Mouse (Mus musculus) ovary, postnatal 36 days (tissue): Measurements from ENCODE around the gene Ski.

Source experiments
- DNase-seq: peaks from one replicate; pipeline ENCODE4 v3.0.0; 2022; ENCODE audit warnings: low spot score, mixed read lengths

The Ski gene

DNA sequence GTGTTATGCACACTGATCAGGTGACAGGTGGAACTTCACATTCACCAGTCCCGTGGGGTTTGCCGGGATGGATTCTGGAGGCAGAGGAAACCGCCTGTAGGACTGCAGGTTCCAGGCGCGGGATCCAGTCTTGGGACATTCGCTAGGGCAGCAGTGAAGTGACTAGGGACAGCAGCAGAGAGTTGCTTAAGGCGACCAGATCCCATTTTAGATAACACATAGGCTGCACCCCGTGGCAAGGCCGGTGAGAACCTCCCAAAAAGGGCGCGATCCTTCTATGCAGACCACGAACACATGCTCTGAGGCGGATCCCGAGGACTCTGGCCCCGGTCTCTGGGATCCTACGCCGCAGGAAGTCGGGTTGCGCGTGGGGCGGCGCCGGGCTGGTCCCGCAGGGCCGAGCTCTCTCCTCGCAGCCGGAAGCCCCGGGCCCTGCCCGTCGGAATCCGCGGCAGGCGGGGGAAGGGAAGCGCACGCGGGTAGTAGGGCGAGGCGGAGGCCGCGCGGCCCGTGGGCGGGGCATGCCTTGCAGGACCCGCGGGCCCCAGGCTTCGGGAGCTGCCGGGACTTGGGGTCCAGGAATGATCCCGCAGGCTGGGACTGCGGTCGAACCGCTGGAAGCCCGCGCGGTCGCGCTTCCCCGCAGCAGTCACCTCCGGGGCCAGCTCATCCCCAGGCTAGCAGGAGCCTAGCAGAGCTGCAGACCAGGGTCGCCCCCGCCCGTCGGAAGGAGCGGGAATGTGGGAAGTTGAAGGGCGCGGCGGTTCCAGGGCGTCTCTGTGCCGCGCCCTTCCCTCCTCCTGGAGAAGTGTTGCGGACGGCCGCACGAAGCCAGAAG is 71.9 kb downstream of the Ski start:
- DNase-seq = peak; percentile 89

DNA sequence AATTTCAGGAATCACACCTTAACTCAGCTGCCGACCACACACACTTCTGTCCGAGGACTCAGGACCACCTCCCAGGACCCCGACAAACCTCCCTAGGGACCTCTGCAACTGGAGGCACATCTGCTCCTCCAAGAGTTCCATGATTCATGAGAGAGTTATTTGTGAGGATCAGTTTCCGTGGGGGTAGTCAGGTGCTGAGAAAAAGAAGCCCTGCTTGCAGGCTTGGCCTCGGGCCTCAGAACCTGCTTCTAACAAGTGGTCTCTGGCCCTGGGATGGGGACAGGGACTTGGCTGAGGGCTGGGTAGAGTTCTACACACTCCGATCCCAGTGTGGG is 72.5 kb downstream of the Ski start:
- no peak for DNase-seq

DNA sequence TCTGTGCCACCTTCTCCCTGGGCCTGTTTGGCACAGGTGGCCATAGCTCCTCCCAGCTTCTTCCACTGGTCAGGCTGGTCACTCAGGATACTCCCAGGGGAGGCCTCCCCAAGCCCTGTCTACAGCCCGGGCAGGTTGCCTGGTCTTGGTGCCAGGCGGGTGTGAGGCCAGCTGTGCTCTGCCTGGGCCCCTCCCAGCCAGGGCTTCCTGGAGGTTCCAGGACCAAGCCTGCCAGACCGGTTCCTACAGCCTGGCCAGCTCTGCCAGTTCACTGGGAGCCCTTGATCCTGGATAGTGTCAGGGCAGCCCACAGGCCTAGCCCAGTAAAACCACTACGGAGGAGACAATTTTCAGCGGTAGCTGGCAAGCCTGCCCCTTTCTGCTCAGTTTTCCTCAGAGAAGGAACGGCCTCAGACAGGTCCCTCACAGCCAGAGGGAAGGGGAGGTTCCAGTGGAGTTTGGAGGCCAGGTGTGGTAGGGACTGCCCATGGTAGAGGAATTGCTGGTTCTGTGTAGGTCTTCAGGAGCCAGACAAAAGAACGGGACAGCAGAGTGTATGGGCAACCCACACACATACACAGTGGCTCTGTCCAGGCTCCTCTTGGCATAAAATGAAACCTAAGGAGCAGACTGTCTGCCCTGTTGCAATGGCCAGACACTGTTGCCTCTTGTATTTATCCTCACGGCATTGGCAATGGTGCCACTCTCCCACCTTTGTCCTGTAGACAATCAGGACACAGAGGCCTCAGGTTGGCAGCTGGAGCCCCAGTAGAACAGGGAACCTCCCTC is 73.3 kb downstream of the Ski start:
- peak; percentile 79 for DNase-seq

DNA sequence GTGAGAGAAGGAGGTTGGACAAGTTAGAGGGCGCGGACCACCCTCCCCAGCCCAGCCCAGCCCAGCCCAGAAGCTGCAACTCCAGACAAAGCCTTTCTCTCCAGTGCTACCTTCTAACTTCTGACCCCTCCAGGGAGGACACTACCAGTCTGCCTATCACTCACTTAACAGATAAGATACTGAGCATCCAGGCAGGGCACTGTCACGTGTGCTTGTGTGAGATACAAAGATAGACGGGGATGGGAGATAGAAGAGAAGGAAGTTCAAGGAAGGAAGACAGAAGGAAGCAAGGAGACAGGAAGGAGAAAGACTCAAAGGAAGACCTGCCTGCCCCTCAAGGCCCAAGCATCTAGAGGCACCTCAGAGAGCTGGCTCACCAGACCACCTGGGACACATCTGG is 73.9 kb downstream of the Ski start:
- DNase-seq = no peak

DNA sequence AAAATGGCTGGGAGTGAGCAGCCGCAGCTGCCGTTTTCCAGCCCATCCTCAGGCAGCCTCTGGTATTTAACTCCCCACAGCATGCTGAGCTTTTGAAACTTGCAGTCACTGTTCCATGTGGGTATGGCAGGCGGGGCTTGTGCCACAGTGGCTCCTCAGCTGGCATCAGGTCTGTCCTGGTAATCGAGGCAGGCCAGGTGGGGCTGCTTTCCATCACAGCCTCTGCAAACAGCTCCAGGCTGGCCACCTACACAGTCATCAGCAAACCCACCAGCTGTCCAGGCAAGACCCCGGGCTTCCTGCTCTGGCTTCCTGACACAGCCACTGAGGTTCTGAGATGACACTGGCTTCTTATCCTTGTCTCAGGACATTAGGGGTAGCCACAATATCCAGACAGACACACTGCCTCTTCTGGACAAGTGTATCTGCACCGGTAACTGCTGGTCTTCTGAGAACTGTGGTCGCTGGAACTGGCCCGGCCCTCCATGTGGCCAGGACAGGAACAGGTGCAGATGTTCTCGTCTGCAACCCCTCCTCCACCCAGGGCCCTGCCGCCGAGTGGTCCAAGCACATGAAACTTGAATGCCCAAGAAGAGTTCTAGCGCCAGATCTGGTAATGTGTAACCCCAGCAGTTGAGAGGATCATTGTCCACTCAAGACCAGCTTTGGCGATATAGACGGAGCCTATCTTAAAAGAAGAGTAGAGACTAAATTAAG is 76.1 kb downstream of the Ski start:
- DNase-seq = no peak

DNA sequence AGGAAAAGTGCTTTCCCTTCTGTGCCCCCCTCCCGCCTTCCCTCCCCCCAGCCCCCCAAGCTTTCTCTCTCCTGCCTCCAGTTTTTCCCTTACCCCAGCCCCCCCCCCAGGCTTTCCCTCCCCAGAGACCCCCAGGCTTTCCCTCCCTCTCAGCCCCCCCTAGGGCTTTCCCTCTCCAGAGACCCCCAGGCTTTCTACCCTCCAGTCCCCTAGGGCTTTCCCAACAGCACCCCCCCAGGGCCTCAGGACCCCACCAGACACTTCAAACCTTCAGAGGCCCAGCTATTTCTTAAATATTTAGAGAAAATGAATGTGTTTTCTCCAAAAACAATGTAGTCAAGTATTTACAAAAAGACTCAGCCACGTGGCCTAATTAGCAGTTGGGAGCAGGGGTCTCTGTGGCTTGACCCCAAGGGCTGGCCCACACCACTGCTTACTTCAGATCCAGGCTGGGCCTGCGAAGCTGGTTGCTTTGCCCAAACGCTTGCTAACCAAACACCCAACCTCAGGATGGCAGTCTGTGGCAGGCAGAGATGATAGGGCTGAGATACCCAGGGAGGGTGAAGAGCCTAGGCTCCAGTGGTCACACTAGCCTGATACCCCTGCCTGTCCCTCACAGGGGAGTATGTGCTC is 77.7 kb downstream of the Ski start:
- DNase-seq = no peak

DNA sequence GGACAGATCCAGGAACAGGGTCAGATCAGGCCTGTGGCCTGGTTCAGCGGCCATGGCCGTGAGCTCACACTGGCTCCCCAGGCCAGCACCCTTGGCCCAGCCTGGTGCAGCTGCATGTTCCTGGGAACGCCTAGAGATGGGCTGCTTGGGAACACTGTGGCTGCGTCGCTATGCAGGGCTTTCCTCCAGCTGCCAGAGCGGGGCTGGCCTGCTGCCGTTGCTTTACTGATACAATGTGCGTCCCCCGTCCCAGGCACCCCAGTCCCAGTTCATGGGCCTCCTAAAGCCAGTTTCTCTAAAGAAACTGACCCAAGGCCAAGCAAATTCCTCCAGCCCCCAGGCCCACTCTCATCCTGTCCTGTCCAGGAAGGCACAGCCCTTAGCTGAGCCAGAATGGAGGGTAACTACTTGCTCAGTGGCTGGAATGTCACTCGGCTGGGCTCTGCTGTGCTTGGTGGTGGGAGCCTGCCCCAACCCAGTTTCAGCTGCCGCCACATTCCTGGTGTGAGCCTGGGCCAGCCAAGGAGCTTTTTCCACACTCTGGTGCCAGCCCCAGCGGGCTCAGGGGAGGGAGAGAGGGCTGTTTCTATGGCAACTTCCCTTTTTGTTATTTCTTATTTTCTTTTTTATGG is 78.4 kb downstream of the Ski start:
- DNase-seq = peak; percentile 62

DNA sequence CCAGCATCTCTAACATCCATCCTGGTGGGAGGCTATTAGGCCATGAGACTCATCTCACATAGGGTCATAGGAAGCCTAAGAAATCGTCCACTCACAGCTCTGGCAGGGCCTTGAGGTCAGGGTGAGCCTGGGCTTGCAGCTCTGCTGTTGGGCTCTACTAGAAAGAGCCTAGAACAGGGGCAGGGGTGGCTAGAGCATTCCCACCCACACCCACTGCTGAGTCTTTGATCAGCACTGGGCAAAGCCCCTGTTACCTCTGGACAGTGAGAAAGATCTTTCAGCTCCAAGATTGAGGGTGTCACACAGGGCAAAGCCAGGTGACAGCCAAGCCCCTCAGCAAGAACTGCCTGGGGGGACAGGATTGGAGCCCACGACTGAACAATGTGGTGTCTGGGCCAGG is 79.0 kb downstream of the Ski start:
- no peak for DNase-seq

DNA sequence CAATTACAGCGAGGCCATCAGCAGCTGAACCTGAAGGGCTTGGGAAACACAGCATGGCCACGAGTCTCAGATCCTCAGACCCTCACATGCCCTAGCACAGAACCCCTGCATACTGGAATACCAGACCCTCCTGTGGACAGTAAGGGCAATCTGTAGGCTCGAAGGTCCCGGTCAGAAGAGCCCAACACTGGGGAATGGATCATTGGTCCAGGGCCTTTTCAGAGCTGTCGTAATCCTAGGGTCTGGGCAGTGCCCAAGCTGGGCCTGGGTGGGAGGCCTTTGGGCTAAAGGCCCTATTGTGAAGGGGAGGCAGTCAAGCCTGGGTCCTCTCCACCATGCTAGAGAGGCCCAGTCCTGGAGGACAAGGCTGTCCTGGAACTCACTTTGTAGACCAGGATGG is 79.6 kb downstream of the Ski start:
- no peak for DNase-seq

DNA sequence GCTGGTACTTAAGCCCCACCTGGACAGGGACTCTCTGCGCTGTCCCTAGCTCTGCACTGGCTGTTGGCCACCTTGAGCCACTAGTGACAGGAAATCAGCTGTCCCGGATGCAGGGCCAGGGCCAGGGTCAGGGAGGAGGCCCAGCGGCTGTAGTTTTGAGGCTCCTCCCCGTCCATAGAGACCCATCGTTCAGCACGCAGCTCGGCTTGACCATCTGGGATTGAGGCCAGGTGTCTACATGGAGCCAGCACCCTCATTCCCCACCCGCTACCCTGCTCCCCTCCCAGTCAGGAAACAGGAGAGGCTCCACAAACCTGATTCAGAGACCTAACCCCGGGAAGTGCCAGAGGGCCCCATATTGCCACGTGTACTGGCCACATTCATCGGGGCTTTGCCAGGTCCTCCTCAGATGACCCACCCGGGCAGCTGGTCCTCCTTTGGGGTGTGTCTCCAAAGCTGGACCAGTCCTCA is 81.6 kb downstream of the Ski start:
- DNase-seq = peak; percentile 44

DNA sequence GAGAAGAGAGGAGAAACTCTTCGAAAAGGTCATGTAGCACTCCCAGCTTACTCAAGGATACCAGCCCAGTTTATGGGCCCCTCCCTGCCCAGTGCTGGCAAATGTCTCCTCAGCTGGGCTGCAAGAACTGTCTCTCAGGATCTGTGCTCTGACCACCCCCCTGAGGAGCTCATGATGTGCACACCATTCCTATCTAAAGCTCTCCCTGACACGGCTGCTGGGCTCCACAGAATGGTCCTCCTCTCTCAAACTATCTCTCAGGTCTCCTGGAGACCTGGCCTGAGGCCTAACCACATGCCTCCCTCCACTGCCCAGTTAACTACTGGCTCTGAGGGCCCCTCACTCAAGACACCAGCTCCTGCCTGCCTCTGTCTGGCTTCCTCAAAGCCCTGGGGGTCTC is 82.2 kb downstream of the Ski start:
- no peak for DNase-seq

DNA sequence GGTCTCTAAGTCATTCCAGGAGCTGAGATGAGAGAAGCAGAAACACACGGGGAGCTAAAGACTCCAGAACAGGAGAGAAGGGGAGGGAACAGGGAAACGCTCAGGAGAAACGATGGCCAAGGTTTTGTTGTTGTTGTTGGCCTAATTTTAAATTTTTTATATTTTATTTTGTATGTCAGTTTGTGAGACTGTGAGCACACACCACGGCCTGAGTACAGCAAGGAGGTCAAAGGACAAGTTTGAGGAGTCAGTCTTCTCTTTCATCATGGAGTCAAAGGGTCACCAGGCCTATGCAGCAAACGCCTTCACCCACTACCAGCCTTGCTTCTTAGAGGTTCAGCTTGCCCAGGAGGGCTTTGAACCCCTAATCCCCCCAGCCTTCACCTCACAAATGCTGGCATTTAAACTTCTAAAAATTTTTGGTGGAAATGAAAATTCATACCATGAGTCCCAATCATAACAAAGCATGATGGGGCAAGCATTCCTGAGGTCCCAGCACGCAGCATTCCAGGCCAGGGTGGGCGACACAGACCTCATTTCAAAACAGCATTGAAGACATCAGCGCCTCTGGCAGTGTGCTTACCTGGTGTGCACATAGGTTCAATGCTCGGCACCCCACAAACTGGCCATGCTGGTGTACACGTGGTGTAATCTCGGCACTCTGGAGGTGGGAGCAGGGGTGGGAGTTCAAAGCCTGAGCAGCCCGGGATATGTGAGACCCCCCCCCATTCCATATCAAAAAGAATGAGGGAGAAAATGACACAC is 82.9 kb downstream of the Ski start:
- DNase-seq = no peak

DNA sequence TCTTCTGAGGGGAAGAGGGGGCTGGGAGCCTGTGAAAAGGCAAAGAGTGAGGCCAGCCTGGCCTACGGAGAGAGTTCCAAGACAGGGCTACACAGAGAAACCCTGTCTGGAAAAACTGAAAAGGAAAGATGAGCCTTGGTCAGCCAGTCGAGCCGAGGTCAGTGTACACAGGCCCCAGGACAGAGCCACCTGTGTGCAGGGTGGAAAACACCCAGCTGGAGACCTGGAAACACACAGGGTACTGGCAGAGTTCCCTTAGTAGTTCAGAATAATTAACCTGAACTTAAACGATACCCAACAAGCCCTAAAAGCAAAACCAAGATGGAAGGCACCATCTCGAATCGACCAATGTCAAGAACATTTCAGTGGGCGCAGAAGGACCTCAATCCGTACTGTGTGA is 83.9 kb downstream of the Ski start:
- DNase-seq = no peak

DNA sequence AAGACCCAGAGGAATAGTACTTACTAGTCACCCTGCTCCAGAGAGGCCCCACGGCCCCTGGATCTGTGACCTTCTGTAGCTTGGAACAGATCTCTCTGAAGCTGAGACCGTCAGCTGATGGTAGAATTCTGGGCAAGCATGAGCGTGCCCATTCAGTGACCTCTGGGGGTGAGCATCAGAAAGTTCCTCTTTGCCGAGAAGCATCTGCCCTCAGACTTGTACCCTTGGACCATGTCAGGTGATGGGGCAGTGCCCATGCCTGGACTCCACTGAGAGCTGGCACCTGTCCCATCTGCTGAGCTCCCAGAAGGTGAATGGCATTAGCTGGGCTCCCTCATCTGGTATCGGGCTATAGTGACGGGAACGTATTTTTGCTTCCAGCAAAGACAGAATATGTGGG is 84.5 kb downstream of the Ski start:
- DNase-seq = no peak

DNA sequence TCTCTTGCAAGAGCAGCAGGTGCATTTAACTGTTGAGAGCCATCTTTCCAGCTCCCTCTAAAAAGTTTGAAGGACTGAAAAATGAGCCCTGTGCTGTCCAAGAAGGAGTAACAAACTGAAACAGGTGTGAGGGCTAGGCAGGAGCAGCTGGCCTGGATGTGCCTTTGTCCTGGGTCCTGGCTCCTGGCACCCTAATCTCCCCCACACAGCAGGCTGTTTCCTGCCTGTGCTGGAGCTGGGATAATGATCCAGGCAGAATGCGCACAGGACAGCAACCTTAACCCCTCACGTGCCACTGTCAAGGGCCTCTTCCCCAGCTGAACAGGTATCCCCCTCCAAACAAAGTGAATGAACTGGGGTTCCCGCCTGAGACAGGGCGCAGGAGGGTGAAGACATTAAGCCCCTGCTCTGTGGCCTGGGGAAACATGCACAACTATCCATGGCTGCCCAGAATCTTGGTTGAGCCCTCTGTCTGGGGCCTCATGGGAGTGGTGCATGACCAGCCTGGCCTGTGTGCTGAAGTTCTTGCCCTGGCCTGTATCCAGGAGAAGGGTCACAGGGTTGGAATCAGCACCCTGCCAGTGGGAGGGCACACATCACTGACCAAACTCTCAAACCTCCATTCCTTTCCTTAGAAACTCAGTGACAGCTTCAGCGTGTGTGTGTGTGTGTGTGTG is 86.3 kb downstream of the Ski start:
- no peak for DNase-seq

DNA sequence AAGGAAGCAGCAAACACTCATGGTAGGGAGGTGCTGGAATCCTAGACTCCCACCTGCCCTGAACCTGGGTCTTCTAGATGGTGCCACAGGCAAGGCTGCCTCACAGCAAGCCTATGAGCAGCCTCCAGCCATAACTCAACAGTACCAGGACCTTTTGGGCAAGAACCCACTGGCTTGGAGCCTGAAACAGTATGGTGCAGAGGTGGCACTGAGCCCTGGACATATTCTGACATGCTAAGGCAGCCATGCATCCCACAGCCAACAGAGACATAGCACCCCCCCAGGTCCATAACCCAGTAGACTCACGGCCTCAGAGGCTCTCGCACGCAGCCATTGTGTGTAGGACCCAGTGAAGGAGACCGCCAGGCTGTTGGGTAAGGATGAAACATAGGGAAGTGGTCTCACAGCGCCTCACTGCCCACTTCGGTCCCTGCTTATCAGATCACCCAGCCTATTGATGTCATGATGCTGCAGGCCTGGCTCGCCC is 87.7 kb downstream of the Ski start:
- DNase-seq = no peak

DNA sequence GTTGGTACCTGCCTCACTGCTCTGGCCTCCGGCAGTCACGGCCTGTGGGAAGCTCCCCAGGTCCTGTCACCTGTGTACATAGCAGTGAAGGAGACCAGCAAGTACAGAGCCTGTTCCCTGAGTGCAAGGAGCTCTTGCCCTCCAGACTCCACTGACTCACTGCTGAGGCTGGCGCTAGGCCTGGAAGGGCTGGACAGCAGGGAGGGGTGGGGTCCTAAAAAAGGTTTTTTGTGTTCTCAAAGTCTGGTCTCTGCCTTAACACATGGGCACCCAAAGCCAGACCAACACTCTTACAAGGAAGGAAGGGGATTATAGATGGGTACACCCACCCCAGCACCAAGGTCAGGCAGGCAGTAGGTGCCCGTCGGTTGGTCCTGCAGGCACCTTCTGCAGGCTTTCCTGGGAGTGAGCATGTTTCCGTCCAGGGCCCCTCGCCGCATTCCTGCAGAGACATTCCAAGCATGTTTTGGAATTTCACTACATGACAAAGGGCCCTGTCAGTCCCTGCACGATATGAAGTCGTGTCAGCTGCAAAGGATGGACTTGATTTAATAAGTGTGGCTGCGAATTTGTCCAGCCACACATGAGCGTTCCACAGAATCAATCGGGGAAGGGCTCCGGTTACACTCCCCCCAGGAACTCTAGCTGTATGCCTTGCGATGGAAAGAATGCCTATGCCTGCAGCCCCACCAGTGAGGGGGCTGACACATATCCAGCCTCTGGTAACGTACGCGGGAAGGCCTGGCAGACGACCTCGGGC is 88.6 kb downstream of the Ski start:
- DNase-seq = no peak

DNA sequence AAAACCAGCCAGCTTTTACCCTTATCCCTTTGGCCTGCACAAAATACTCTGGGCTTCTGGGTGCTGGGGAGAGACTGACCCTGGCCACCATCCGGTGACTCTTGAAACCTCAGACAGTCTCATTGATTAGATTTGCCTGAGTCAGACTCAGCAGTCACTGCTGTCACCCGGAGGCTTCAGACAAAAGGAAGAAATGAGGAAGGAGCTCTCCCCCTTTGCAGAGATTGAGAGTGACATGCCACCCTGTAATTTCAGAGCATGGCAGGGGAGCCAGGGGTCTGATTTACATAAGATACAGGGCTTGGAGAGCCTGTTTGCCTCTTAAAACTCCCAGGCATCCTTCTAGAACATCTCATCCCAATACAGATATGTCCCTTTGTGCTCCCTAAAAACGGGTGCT is 89.2 kb downstream of the Ski start:
- DNase-seq = no peak

DNA sequence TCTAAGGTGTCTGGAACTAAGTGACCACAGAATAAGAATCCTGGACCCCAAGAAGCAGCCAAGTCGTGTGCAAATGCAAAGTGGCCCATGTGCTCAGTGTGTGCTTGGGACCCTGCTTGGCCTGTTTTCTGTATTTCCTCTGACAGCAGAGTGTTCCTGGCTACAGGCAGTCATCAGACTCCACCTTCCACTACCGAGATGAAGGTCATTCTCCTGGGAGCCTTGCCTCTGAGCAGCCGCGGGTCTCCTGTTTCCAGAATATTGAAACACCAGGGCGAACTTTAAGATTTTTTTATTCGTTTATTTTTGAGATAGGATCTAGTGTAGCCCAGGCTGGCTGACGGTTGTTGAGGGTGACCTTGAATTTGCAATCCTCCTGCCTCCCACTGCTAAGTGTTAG is 91.8 kb downstream of the Ski start:
- DNase-seq = no peak

DNA sequence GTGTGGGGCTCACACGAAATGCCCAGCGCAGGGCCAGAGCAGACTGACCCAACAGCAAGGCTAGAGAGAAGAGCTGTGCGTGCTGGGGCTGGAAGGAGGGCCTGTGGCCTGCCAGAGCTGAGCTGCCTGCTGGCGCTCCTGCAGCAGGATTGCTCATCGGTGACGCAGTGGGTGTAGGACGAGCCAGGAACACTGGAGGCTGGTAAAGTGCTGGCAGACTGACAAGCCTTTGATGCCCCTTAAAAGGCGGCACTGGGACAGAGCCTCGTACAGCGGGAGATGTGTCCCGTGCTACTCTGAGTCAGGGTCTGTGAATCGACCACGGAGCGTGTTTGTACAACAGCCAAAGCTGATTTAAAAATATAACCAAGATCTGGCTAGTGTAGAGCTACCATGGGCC is 92.4 kb downstream of the Ski start:
- DNase-seq = peak; percentile 74
